Mouse (Mus musculus) heart, postnatal 0 days (tissue): ENCODE data around the gene Nipal3.

ENCODE experiments used
- CTCF ChIP-seq: IDR thresholded peaks from 2 replicates; pipeline ENCODE4 v1.5.1; 2016; ENCODE audit warnings: antibody characterized with exemption, control low read depth, low read depth
- EP300 ChIP-seq: IDR thresholded peaks from 2 replicates; pipeline ENCODE4 v1.6.1; 2016; ENCODE audit warnings: antibody characterized with exemption, low read depth

- TF ChIP-seq CTCF: no peak
- no peak for TF ChIP-seq EP300
Observed at GRCm38 (mm10) chr4:135509515-135509914, 14.7 kb upstream of the Nipal3 start.
